Mouse (Mus musculus) central nervous system, embryonic 11.5 days (tissue): Measurements from ENCODE around the gene Aimp1. TPM values are rescaled to one million over a fixed set of nuclear protein-coding genes. Genes with fewer than 3 reads are reported as not detected.

Source experiments
- polyA plus RNA-seq: library from polyadenylated mRNA; depleted of rRNA; stranded (reverse); fragments of >200 nt; gene quantifications from 2 replicates; pipeline ENCODE4 v1.2.3, GENCODE M21; 2012; rRNA removed

Aimp1 gene
- 101 and 131 TPM in 2 replicates for polyA plus RNA-seq

GRCm38 (mm10) chr3:132684231-132684928 lies at the start of gene Aimp1:
Gene Aimp1, minus strand, starts transcription at chr3:132684370.

DNA sequence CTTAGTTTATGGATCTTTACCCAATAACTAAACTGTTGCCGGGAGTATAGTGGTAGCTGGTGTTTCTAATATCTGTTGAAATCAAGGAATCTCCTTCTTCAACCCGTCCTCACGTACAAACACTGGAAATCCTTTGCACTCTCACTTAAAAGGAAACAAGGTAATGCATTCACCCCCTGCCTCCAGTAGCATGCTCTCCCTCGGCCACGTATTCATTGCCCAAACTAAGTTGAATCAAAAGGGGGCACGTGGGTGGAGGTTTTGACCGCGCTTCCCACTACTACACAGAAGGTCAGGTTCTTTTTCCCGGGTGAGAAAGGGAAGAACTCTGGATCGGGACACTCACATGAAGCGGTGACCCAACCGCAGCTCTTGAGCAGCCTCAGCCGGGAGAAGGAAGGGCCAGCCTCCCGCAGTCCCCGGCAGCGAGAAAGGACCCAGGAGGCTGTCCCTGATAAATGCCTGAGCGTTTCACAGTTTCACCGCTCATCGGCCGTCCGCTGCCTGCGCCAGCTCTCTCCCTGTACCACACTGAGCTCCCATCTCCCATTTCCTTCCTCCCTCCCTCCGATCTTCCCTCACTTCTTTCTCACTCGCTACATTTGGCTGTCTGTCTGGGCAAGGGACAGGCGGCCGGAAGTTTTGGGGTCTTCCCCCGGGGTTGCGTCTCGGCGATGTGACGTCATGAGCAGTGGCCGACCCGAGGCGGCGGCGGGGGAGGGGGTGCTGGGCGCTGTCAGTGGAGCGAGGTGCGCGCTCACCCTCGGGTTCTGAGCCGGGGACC lies 531 bp downstream of the Aimp1 start, which contains the start of gene Tbck:
Gene Tbck, plus strand, starts transcription at position 698 of the 784 bp plus-strand sequence.

GRCm38 (mm10) chr3:132629601-132630239 lies 54.5 kb downstream of the Aimp1 start, which contains the start of gene Gimd1:
Gene Gimd1, plus strand, starts transcription at chr3:132629820.

Other genes starting within 250 kb of the Aimp1 start
- 0.32 and 0.66 TPM in 2 replicates for gene Gimd1, start 54.5 kb downstream of the Aimp1 start, polyA plus RNA-seq
- 6.0 and 7.4 TPM in 2 replicates for gene Tbck, start 226 bp downstream of the Aimp1 start, polyA plus RNA-seq